Mouse (Mus musculus) midbrain, embryonic 13.5 days (tissue): ENCODE measurements at regions not wholly inside any gene's neighbourhood (a gene's known extent, or its start where the extent isn't known, plus 50 kb on each side); places are given as distances from the start of the nearest gene placed in this dataset.
"Not testable (repeated sequence)": the region's sequence is repeated elsewhere in the genome, so short reads cannot be mapped to it uniquely, and the experiment has no call there.

Experiments
- ATAC-seq: fragments of 200-750 bp; cut with Nextera tagmentation; 2 replicates; pipeline ENCODE4 v1.8.0; 2017; ENCODE audit warnings: mild to moderate bottlenecking, moderate TSS enrichment, moderate library complexity
- H3K27ac ChIP-seq: fragments of 300-500 bp; sonication (generic); 2 replicates; pipeline ENCODE4 v1.5.1; 2015; ENCODE audit warnings: inconsistent platforms, mild to moderate bottlenecking, moderate library complexity
- H3K27me3 ChIP-seq: fragments of 300-500 bp; sonication (generic); 2 replicates; pipeline ENCODE4 v1.6.1; 2015; ENCODE audit warnings: mild to moderate bottlenecking, inconsistent platforms
- H3K36me3 ChIP-seq: fragments of 300-500 bp; sonication (generic); 2 replicates; pipeline ENCODE4 v1.6.1; 2015; ENCODE audit warnings: mild to moderate bottlenecking, inconsistent platforms
- H3K4me1 ChIP-seq: fragments of 300-500 bp; sonication (generic); replicated peaks from 2 replicates; pipeline ENCODE4 v1.6.1; 2015; ENCODE audit warnings: inconsistent platforms
- H3K4me2 ChIP-seq: fragments of 300-500 bp; sonication (generic); replicated peaks from 2 replicates; pipeline ENCODE4 v1.6.1; 2015; ENCODE audit warnings: moderate library complexity, mild to moderate bottlenecking, inconsistent platforms
- H3K4me3 ChIP-seq: fragments of 300-500 bp; sonication (generic); replicated peaks from 2 replicates; pipeline ENCODE4 v1.5.1; 2015; ENCODE audit warnings: mild to moderate bottlenecking, inconsistent platforms
- H3K9ac ChIP-seq: fragments of 300-500 bp; sonication (generic); replicated peaks from 2 replicates; pipeline ENCODE4 v1.6.1; 2015; ENCODE audit warnings: mild to moderate bottlenecking, inconsistent platforms
- H3K9me3 ChIP-seq: fragments of 300-500 bp; sonication (generic); 2 replicates; pipeline ENCODE4 v1.6.1; 2016; ENCODE audit warnings: mild to moderate bottlenecking, inconsistent platforms
- WGBS: fragments of 180-500 bp; shearing (Covaris S2); methylation state at CpG from one replicate; pipeline ENCODE4 v1.1.7; 2015; 5-methylcytosine and 5-hydroxymethylcytosine counted together

GRCm38 (mm10) chr1:105463819-105464614, 107.5 kb upstream of the Rnf152 start:
- H3K9me3 ChIP-seq: no peaks in the 10 kb centered on the region
- no peaks in the 10 kb centered on the region for H3K27me3 ChIP-seq
- H3K4me2 ChIP-seq: no peak overlapping the region
- no peak for ATAC-seq
- no peaks in the 10 kb centered on the region for H3K36me3 ChIP-seq
- no peaks in the 10 kb centered on the region for H3K4me1 ChIP-seq
- H3K27ac ChIP-seq: no peak overlapping the region
- H3K4me3 ChIP-seq: no peak overlapping the region
- no peak overlapping the region for H3K9ac ChIP-seq
- 91% methylated on average over 2 of the region's 2 CpGs for whole genome bisulfite sequencing

DNA sequence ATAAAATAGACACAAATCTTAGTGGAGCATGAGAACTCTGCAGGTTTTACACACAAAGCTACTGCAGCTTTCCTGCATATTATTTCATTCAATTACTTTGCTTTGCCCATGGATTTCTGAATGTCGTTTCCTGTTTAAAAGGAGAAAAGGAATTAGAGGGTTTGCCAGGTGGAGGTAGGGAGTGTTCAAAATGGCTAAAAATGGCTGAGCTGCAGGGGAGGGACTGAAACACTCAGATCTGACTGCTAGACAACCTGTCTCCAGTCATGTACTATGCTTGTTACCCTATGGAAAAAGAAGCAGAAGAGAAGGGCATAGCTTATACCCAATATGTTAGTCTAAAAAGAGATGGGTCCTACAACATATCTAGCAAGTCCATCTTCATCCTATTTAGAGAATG, 106.2 kb upstream of the Rnf152 start:
- no peak for ATAC-seq
- H3K9ac ChIP-seq: no peak overlapping the region
- 91% methylated on average over 1 of the region's 1 CpGs for WGBS
- H3K27ac ChIP-seq: no peak overlapping the region
- no peaks in the 10 kb centered on the region for H3K27me3 ChIP-seq
- H3K9me3 ChIP-seq: no peaks in the 10 kb centered on the region
- no peak overlapping the region for H3K4me3 ChIP-seq
- H3K36me3 ChIP-seq: no peaks in the 10 kb centered on the region
- no peaks in the 10 kb centered on the region for H3K4me1 ChIP-seq
- no peak overlapping the region for H3K4me2 ChIP-seq

GRCm38 (mm10) chr1:105455783-105456182, 99.3 kb upstream of the Rnf152 start:
- not testable (repeated sequence) for H3K4me1 ChIP-seq, H3K36me3 ChIP-seq, H3K4me2 ChIP-seq, H3K9me3 ChIP-seq, H3K27me3 ChIP-seq, ATAC-seq, H3K4me3 ChIP-seq, H3K27ac ChIP-seq, H3K9ac ChIP-seq
- WGBS: 94% methylated on average over 13 of the region's 13 CpGs

- H3K9ac ChIP-seq: no peak overlapping the region
Observed at GRCm38 (mm10) chr1:105454687-105455086, 98.2 kb upstream of the Rnf152 start.

GRCm38 (mm10) chr1:105446212-105446611, 89.7 kb upstream of the Rnf152 start:
- Histone ChIP-seq H3K27ac (no peak overlapping the region), H3K4me1 (no peaks in the 10 kb centered on the region), H3K4me3 (no peak overlapping the region), H3K27me3 (no peaks in the 10 kb centered on the region), H3K9ac (no peak overlapping the region), H3K9me3 (no peaks in the 10 kb centered on the region), H3K36me3 (no peaks in the 10 kb centered on the region), H3K4me2 (no peak overlapping the region)
- ATAC-seq: no peak
- 87% methylated on average over 1 of the region's 1 CpGs for WGBS

More at GRCm38 (mm10) chr1:105454687-105455086, 98.2 kb upstream of the Rnf152 start:
- no peak overlapping the region for H3K4me3 ChIP-seq
- 0 out of 2 replicates have a peak, but pooled peaks cover 2% of the 10 kb centered on the region for H3K9me3 ChIP-seq
- WGBS: 70% methylated on average over 1 of the region's 1 CpGs
- ATAC-seq: no peak
- H3K36me3 ChIP-seq: no peaks in the 10 kb centered on the region
- no peaks in the 10 kb centered on the region for H3K4me1 ChIP-seq
- H3K4me2 ChIP-seq: no peak overlapping the region
- no peak overlapping the region for H3K27ac ChIP-seq
- no peaks in the 10 kb centered on the region for H3K27me3 ChIP-seq

GRCm38 (mm10) chr1:105443546-105443945, 87.0 kb upstream of the Rnf152 start:
- Histone ChIP-seq H3K27me3 (no peaks in the 10 kb centered on the region), H3K9ac (no peak overlapping the region), H3K4me3 (no peak overlapping the region), H3K4me1 (peaks cover 3% of the 10 kb centered on the region), H3K27ac (no peak overlapping the region), H3K4me2 (no peak overlapping the region), H3K36me3 (no peaks in the 10 kb centered on the region), H3K9me3 (no peaks in the 10 kb centered on the region)
- WGBS: 87% methylated on average over 5 of the region's 5 CpGs
- no peak for ATAC-seq

DNA sequence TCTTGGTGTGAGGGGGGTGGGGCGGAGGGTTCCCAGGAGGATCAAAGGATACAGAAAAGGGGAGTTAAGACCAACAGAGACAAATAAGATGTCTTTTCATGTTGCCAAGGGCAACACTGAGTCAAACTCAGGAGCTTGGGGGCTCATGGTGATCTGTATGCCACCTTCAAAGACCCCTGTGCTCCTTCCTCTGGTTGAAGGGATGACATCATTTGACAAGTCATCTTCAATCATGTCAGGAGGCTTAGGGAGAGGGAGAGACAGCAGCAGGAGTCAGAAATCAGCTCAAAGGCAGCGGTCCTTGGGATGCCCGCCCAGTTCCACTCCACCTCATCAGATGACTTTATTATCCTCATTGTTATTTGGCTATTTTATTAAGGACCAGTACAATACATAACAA, 83.8 kb upstream of the Rnf152 start:
- no peaks in the 10 kb centered on the region for H3K27me3 ChIP-seq
- peaks cover 3% of the 10 kb centered on the region for H3K4me1 ChIP-seq
- no peak overlapping the region for H3K4me3 ChIP-seq
- no peak overlapping the region for H3K4me2 ChIP-seq
- H3K36me3 ChIP-seq: no peaks in the 10 kb centered on the region
- peak; percentile 74 for ATAC-seq
- 25% methylated on average over 3 of the region's 3 CpGs for WGBS
- no peak overlapping the region for H3K27ac ChIP-seq
- no peak overlapping the region for H3K9ac ChIP-seq
- no peaks in the 10 kb centered on the region for H3K9me3 ChIP-seq

GRCm38 (mm10) chr1:105434631-105435403, 78.3 kb upstream of the Rnf152 start:
- Histone ChIP-seq H3K4me2 (no peak overlapping the region), H3K9ac (no peak overlapping the region), H3K36me3 (no peaks in the 10 kb centered on the region), H3K9me3 (no peaks in the 10 kb centered on the region), H3K4me1 (no peaks in the 10 kb centered on the region), H3K27me3 (no peaks in the 10 kb centered on the region), H3K4me3 (no peak overlapping the region), H3K27ac (no peak overlapping the region)
- WGBS: 84% methylated on average over 8 of the region's 8 CpGs
- ATAC-seq: no peak

GRCm38 (mm10) chr1:105433949-105434348, 77.4 kb upstream of the Rnf152 start:
- 74% methylated on average over 2 of the region's 2 CpGs for WGBS
- no peak for ATAC-seq
- no peak overlapping the region for H3K9ac ChIP-seq

DNA sequence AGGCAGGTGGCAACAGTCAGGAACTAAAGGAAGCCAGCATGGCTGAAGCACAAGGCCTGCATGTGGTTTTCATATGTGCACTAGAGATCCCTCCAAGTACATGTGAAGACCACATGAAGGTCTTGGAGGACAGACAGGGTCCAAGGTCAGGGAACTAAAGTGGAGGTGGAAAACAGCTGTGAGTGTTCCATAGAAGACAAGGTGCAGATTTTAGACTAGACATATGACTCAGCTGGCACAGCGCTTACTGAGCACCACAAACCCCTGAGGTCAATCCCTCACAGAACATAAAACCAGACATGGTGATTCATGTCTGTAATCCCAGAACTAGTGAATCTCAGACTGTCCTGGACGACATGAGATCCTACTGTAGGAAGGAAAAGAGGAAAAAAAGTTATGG, 75.3 kb upstream of the Rnf152 start:
- WGBS: 85% methylated on average over 2 of the region's 2 CpGs
- Histone ChIP-seq H3K4me3 (no peak overlapping the region), H3K27ac (no peak overlapping the region), H3K9me3 (no peaks in the 10 kb centered on the region), H3K36me3 (no peaks in the 10 kb centered on the region), H3K4me2 (no peak overlapping the region), H3K9ac (no peak overlapping the region), H3K27me3 (no peaks in the 10 kb centered on the region), H3K4me1 (no peaks in the 10 kb centered on the region; the same call in 1 of the 2 replicates)
- ATAC-seq: no peak

More at GRCm38 (mm10) chr1:105433949-105434348, 77.4 kb upstream of the Rnf152 start:
- H3K4me2 ChIP-seq: no peak overlapping the region
- no peaks in the 10 kb centered on the region for H3K27me3 ChIP-seq
- H3K4me1 ChIP-seq: no peaks in the 10 kb centered on the region
- no peak overlapping the region for H3K27ac ChIP-seq
- no peaks in the 10 kb centered on the region for H3K9me3 ChIP-seq
- no peaks in the 10 kb centered on the region for H3K36me3 ChIP-seq
- no peak overlapping the region for H3K4me3 ChIP-seq

- H3K4me1 ChIP-seq: peaks cover 5% of the 10 kb centered on the region; the same call in 1 of the 2 replicates
- no peak overlapping the region for H3K27ac ChIP-seq
- no peaks in the 10 kb centered on the region for H3K9me3 ChIP-seq
- no peak overlapping the region for H3K4me3 ChIP-seq
- H3K4me2 ChIP-seq: no peak overlapping the region
- no peaks in the 10 kb centered on the region for H3K27me3 ChIP-seq
- ATAC-seq: no peak
- 95% methylated on average over 4 of the region's 4 CpGs for WGBS
- no peaks in the 10 kb centered on the region for H3K36me3 ChIP-seq
- no peak overlapping the region for H3K9ac ChIP-seq
Observed at GRCm38 (mm10) chr1:105430712-105431111, 74.2 kb upstream of the Rnf152 start.

DNA sequence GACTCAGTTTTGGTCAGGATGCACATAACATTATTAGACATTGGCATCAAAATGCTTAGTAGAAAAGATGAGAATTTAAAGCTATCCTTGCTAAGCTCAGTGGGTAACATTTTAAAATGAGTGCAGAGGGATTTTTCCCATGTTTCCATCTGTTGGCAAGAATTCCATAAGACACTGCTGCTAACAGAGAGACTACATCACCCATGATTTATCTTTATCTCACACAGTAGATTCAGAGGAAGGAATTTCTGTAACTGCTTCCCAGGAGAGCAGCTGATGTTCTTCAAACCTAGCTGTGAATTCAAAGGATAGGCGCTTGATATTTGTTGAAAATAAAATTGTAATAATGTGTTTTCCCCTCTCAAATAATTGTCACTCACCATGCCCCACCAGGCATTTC, 71.7 kb upstream of the Rnf152 start:
- Histone ChIP-seq H3K4me3 (no peak overlapping the region), H3K9ac (no peak overlapping the region), H3K4me2 (no peak overlapping the region), H3K4me1 (peaks cover 10% of the 10 kb centered on the region; the same call in 1 of the 2 replicates), H3K9me3 (no peaks in the 10 kb centered on the region), H3K27me3 (no peaks in the 10 kb centered on the region; the same call in 1 of the 2 replicates), H3K36me3 (no peaks in the 10 kb centered on the region), H3K27ac (no peak overlapping the region)
- 93% methylated on average over 1 of the region's 1 CpGs for WGBS
- ATAC-seq: no peak
